Mouse (Mus musculus) heart, adult 10 weeks (tissue): Measurements from ENCODE around the gene Prl8a8. TPM values are rescaled to one million over a fixed set of nuclear protein-coding genes. Genes with fewer than 3 reads are reported as not detected.

Experiments
- polyA plus RNA-seq: library from polyadenylated mRNA; stranded (reverse); fragments of 350-450 nt; fragmentation: Illumina TruSeq; extraction: RNeasy Lipid Tissue Mini Kit (QIAGEN cat#74804); gene quantifications from one replicate; pipeline ENCODE4 v1.2.3, GENCODE M21; 2014; ENCODE audit warnings: low read depth, low replicate concordance

The Prl8a8 gene
- polyA plus RNA-seq, result not detected

DNA sequence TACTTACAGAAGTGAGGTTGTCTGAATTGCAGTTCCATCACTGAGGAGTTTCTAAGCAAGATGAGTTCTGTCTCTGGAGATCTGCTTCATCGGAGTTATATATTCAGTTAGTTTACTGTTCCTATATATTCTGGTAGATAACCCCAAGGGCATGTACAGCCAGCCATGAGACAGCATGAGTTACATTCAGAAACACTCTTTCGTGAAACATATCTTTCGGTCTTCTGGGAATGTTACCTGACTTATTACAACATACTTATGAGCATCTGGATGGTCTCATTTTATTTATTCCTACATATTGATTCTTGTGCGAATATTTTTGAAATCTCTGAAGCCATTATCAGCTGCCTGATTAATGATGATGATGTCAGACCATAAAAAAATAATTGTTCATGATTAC is at the start of gene Prl8a8:
Gene Prl8a8, minus strand, starts transcription at position 101 of the 400 bp plus-strand sequence.

Other genes with a start within 250 kb of the Prl8a8 start
- not detected for gene Prl6a1, start 200.6 kb downstream of the Prl8a8 start, polyA plus RNA-seq
- gene Prl8a2, start 167.5 kb downstream of the Prl8a8 start, polyA plus RNA-seq, result not detected
- not detected for gene Prl2b1, start 122.4 kb downstream of the Prl8a8 start, polyA plus RNA-seq
- gene Prl8a6, start 74.5 kb downstream of the Prl8a8 start, polyA plus RNA-seq, result not detected
- not detected for gene Prl8a9, start 51.4 kb upstream of the Prl8a8 start, polyA plus RNA-seq
- gene Prl8a1, start 69.0 kb upstream of the Prl8a8 start, polyA plus RNA-seq, result not detected
- not detected for gene Prl7b1, start 97.4 kb upstream of the Prl8a8 start, polyA plus RNA-seq
- gene Prl7a1, start 129.3 kb upstream of the Prl8a8 start, polyA plus RNA-seq, result not detected
- gene Prl7a2, start 154.8 kb upstream of the Prl8a8 start, polyA plus RNA-seq, result not detected
- not detected for gene Prl7d1, start 203.5 kb upstream of the Prl8a8 start, polyA plus RNA-seq